Mouse (Mus musculus) hindlimb bud, embryonic 11.5 days (tissue): Measurements from ENCODE around the gene Rnpep.
"Not testable (repeated sequence)": the region's sequence is repeated elsewhere in the genome, so short reads cannot be mapped to it uniquely, and the experiment has no call there.

Source experiments
- DNase-seq: peaks from one replicate; pipeline ENCODE4 v3.0.0-alpha.2; 2012; ENCODE audit warnings: low read depth, low spot score; ENCODE audit errors: extremely low spot score

Rnpep gene

GRCm38 (mm10) chr1:135259128-135259436 lies 24.8 kb downstream of the Rnpep start:
- DNase-seq: peak; percentile 73

GRCm38 (mm10) chr1:135258380-135259127 lies 25.3 kb downstream of the Rnpep start, which contains the start of gene Elf3:
Gene Elf3 (minus strand): TSS chr1:135258568.
- DNase-seq: peak; percentile 53

GRCm38 (mm10) chr1:135256299-135256698 lies 27.6 kb downstream of the Rnpep start:
- DNase-seq: no peak

GRCm38 (mm10) chr1:135252854-135253253 lies 31.0 kb downstream of the Rnpep start:
- no peak for DNase-seq

GRCm38 (mm10) chr1:135251405-135251804 lies 32.5 kb downstream of the Rnpep start:
- no peak for DNase-seq

GRCm38 (mm10) chr1:135250706-135251105 lies 33.2 kb downstream of the Rnpep start:
- DNase-seq: no peak

GRCm38 (mm10) chr1:135248434-135248850 lies 35.4 kb downstream of the Rnpep start:
- no peak for DNase-seq

GRCm38 (mm10) chr1:135244014-135244413 lies 39.9 kb downstream of the Rnpep start:
- DNase-seq: no peak

GRCm38 (mm10) chr1:135240206-135240605 lies 43.7 kb downstream of the Rnpep start:
- DNase-seq: not testable (repeated sequence)

GRCm38 (mm10) chr1:135237131-135237851 lies 46.6 kb downstream of the Rnpep start:
- DNase-seq: no peak

- DNase-seq: no peak
Measured at GRCm38 (mm10) chr1:135234771-135235170, 49.1 kb downstream of the Rnpep start.

GRCm38 (mm10) chr1:135233961-135234360 lies 49.9 kb downstream of the Rnpep start:
- DNase-seq: no peak

- not testable (repeated sequence) for DNase-seq
Measured at GRCm38 (mm10) chr1:135231878-135232277, 52.0 kb downstream of the Rnpep start.

GRCm38 (mm10) chr1:135227339-135227950 lies 56.4 kb downstream of the Rnpep start:
- no peak for DNase-seq

- no peak for DNase-seq
Measured at GRCm38 (mm10) chr1:135224981-135225604, 58.8 kb downstream of the Rnpep start.

GRCm38 (mm10) chr1:135224147-135224546 lies 59.7 kb downstream of the Rnpep start:
- no peak for DNase-seq

- no peak for DNase-seq
Measured at GRCm38 (mm10) chr1:135217607-135218233, 66.2 kb downstream of the Rnpep start.

- no peak for DNase-seq
Measured at GRCm38 (mm10) chr1:135213772-135214640, 69.9 kb downstream of the Rnpep start.
